Mouse (Mus musculus): ENCODE measurements around the gene Nfia.
A peak's percentile ranks its signal among the peaks of the same experiment; 100 is the strongest.

Nfia gene

GRCm38 (mm10) chr4:97772641-97773040 lies at the start of gene Nfia:
TSS of gene Nfia (plus strand) at chr4:97772734.
- no peak for DNase-seq

- no peak for DNase-seq
These were observed 49.2 kb upstream of the Nfia start for GRCm38 (mm10) chr4:97723374-97723773.

DNA sequence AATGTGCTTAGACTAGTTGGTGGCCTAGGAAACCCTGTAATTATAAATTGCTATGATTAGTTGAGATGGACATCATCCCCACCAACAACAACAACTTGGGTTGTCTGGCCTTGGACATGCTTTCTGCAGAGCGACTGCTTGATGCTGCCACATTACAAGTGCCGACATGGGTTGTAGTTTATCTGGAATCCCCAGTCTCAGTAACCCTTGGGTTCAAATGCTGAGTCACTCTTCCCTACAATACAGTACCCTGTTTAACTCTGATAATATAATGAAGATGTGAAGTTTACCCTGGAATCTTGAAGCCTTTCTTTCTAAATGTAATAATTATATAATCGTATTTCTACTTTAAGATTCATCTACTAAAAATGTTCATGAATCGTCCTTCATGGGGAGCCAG lies 44.0 kb upstream of the Nfia start:
- no peak for DNase-seq

GRCm38 (mm10) chr4:97729999-97730398 lies 42.5 kb upstream of the Nfia start:
- no peak for DNase-seq

GRCm38 (mm10) chr4:97730416-97730815 lies 42.1 kb upstream of the Nfia start:
- no peak for DNase-seq

GRCm38 (mm10) chr4:97733392-97733791 lies 39.1 kb upstream of the Nfia start:
- DNase-seq, result no peak

DNA sequence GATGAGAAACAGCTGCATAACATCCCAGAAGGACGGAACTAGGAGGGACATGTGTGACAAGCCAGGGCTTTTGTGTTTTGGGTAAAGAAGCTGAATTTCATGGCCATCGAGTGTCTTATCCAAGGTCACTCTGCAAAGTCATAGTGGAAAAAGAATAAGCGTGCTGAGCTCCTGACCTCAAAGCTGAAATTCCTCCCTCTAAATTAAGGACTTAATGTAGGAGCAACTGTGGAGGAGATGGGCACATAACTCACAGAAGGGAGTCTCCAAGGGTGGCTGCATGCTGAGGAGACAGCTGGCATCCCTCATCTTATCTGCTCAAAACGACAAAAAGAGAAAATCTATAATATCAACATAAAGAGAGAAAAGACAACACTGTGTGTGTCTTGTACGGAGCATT lies 28.6 kb upstream of the Nfia start:
- DNase-seq, result no peak

- DNase-seq, result peak; percentile 74
These were observed 27.0 kb upstream of the Nfia start for GRCm38 (mm10) chr4:97745296-97746105.

- DNase-seq, result no peak
These were observed 26.2 kb upstream of the Nfia start for GRCm38 (mm10) chr4:97746106-97746900.

DNA sequence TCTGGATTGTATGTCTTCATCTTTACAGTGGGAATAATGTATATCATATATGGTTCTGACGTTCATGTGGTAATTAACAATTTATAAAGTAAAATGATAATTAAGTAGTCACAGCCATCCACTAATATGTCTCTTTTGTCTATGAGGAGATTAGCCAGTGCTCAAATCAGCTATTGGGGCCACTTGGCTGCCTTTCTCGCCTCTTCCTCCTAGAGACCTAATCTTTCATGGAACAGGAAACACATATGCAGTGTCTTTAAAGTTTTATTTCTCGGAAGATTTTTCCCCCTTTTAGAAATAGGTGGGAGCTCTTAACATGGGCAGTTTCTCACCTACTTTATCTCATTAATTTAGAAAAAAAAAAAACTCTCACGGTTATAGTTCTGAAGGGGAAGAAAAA lies 22.1 kb upstream of the Nfia start:
- DNase-seq, result no peak

DNA sequence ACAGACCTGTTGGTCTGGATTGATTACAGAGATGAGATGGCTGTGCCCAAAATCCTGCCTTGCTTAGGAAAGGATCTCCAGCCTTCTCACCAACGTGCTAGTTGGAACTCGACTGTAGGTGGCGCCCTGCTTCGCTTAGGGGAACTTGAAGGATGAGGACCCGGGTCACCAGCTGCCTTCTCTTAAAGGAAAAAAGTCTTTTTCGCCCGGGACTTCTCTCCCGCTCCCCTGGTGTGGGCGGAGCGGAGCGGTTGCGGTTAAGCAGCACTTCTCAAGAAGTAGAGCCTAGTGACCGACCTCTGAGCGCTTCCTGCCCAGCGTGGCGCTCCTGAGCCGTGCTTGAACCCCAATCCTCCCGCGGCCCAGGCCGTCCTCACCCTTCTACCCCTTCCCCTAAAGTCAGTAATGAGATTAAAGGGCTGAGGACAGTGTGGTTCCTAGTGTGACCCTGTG lies 21.5 kb upstream of the Nfia start:
- DNase-seq, result peak; percentile 88

- DNase-seq, result no peak
These were observed 20.9 kb upstream of the Nfia start for GRCm38 (mm10) chr4:97751483-97752251.

DNA sequence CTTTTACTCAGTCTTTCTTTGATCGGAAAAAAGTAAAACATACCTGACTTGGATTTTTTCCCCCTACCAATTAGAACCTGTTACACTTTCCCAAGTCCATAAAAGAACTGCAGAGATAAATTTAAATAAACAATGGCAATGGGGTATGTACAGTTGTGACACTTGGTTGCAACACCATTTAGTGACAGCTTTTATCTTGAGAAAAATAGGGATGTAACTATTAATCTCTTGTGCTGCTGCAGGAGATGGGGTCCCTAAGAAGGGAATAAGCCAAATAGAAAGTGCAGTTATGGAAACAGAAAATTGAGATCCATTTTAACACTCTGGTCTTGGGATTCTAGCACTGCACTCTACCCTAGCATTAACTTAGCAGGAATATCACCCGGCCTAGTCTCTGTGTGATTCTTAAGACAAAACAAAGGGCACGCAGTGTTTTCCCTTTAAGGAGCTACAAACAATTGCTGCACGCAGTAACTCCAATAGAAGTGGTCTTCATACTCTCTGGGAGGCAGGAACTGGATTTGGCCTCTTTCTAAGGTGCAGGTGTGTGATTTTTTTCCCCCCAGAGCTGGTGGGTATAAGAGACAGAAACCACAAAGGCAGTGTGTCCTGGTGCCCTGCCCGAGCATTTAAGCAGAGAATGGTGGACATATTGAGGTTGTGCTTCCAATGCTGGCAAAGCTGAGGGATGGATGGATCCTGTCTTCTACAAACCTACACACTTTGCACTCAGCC lies 20.1 kb upstream of the Nfia start:
- DNase-seq, result no peak

DNA sequence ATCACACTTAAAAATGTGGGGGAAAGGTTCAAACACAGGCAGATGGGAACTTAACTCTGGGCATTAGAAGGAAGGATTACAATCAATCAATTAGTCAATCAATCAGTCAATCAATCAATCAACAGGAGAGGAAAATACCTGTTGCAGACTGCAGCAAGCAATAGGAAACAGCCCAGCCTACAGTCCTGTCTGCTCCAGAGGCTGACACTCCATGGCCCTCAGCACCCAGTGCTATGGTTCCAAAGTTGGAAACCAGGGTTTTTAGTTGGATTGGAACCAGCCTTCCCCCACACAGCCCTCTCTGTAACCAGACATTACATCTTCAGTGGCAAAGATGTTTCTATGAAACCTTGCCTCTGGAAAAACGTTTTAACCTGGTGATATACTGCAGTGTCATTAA lies 19.0 kb upstream of the Nfia start:
- DNase-seq, result no peak

- DNase-seq, result no peak
These were observed 18.3 kb upstream of the Nfia start for GRCm38 (mm10) chr4:97754241-97754640.

- DNase-seq, result peak; percentile 82
These were observed 15.1 kb upstream of the Nfia start for GRCm38 (mm10) chr4:97757207-97757977.

DNA sequence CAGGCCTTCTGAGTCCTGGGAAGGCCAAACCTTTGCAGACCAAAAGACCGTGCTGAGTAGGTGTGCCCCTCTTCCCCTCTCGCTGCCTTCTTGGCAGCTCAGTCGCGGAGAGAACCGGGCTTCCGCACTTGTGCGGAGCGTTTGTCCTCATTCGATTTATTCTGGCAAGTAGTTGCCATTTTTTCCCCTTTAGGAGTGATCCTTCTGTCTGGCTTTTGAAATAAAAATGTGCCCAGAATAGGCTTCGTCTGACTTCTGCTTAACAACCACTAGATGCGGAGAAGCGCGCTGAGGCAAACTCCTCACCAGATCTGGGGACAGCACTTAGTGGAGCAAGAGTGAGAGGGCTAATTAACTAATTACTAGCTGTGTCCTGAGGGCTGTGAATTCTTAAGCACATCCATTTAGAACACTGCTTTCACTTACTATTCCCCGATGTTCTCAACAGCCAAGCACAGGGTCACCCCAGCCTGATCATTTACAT lies 14.5 kb upstream of the Nfia start:
- peak; percentile 60 for DNase-seq

- no peak for DNase-seq
These were observed 13.9 kb upstream of the Nfia start for GRCm38 (mm10) chr4:97758661-97759060.

- DNase-seq, result no peak
These were observed 7.9 kb upstream of the Nfia start for GRCm38 (mm10) chr4:97764616-97765015.

- no peak for DNase-seq
These were observed 7.1 kb upstream of the Nfia start for GRCm38 (mm10) chr4:97765341-97766020.

DNA sequence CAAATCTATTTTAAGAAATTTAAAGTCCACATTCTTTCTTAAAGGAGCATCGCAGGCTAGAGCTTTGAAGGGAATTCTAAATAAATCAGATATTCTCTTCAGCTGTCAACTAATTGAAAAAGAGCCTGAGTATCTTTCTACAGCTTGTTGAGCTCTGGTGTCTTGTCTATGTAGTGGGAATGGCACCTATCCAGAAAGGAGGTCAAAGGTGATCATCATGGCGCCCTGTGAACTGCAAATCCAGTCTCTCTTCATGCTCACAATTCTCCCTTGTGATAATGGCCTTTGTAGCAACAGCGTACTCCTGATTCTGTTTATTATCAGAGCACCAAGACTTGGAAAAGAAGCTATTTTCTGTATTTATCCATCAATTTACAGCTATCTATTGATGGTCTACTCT lies 6.4 kb upstream of the Nfia start:
- DNase-seq, result no peak
